Mouse (Mus musculus) hindbrain, embryonic 13.5 days (tissue): ENCODE measurements around the gene Nap1l5. TPM values are rescaled to one million over a fixed set of nuclear protein-coding genes. Genes with fewer than 3 reads are reported as not detected.

ENCODE experiments used
- ATAC-seq: fragments of 200-750 bp; cut with Nextera tagmentation; 2 replicates; pipeline ENCODE4 v1.8.0; 2017; ENCODE audit warnings: moderate TSS enrichment; ENCODE audit not compliant: low FRiP score
- H3K27ac ChIP-seq: fragments of 300-500 bp; sonication (generic); 2 replicates; pipeline ENCODE4 v1.5.1; 2015; ENCODE audit warnings: inconsistent platforms, mild to moderate bottlenecking, moderate library complexity
- H3K27me3 ChIP-seq: fragments of 300-500 bp; sonication (generic); 2 replicates; pipeline ENCODE4 v1.6.1; 2015; ENCODE audit warnings: mild to moderate bottlenecking, inconsistent platforms
- H3K36me3 ChIP-seq: fragments of 300-500 bp; sonication (generic); 2 replicates; pipeline ENCODE4 v1.6.1; 2015; ENCODE audit warnings: mild to moderate bottlenecking, inconsistent platforms
- H3K4me1 ChIP-seq: fragments of 300-500 bp; sonication (generic); replicated peaks from 2 replicates; pipeline ENCODE4 v1.6.1; 2015; ENCODE audit warnings: inconsistent platforms
- H3K4me2 ChIP-seq: fragments of 300-500 bp; sonication (generic); 2 replicates; pipeline ENCODE4 v1.6.1; 2015; ENCODE audit warnings: inconsistent platforms, mild to moderate bottlenecking, moderate library complexity
- H3K4me3 ChIP-seq: fragments of 300-500 bp; sonication (generic); 2 replicates; pipeline ENCODE4 v1.5.1; 2015; ENCODE audit warnings: mild to moderate bottlenecking, inconsistent platforms
- H3K9ac ChIP-seq: fragments of 300-500 bp; sonication (generic); 2 replicates; pipeline ENCODE4 v1.6.1; 2015; ENCODE audit warnings: mild to moderate bottlenecking, inconsistent platforms
- H3K9me3 ChIP-seq: fragments of 300-500 bp; sonication (generic); 2 replicates; pipeline ENCODE4 v1.6.1; 2016; ENCODE audit warnings: inconsistent platforms
- WGBS: fragments of 180-500 bp; shearing (Covaris S2); methylation state at CpG from one replicate; pipeline ENCODE4 v1.1.7; 2015; 5-methylcytosine and 5-hydroxymethylcytosine counted together
- polyA plus RNA-seq: library from polyadenylated mRNA; unstranded; fragments of >200 nt; fragmentation: Nextera tagmentation; extraction: Ambion mirVana; gene quantifications from 2 replicates; pipeline ENCODE4 v1.2.1, GENCODE M21; 2015

The Nap1l5 gene
- polyA plus RNA-seq, 1 experiment from 2014 or later = 163 TPM

- Histone ChIP-seq H3K27me3 (no peaks in the 10 kb centered on the region), H3K36me3 (peaks cover 16% of the 10 kb centered on the region), H3K27ac (no peak overlapping the region), H3K4me1 (no peaks in the 10 kb centered on the region), H3K9ac (no peak overlapping the region), H3K9me3 (no peaks in the 10 kb centered on the region), H3K4me3 (no peak overlapping the region), H3K4me2 (no peak overlapping the region)
- no peak for ATAC-seq
- WGBS = 82% methylated on average over 9 of the region's 9 CpGs
These were observed 44.4 kb downstream of the Nap1l5 start for GRCm38 (mm10) chr6:58862446-58862993.

GRCm38 (mm10) chr6:58859517-58859916 lies 47.4 kb downstream of the Nap1l5 start:
- no peak overlapping the region for H3K4me3 ChIP-seq
- H3K4me2 ChIP-seq = no peak overlapping the region
- WGBS = 84% methylated on average over 4 of the region's 4 CpGs
- H3K36me3 ChIP-seq = peaks cover 16% of the 10 kb centered on the region
- no peaks in the 10 kb centered on the region for H3K9me3 ChIP-seq
- 0 out of 2 replicates have a peak, but pooled peaks cover 7% of the 10 kb centered on the region for H3K4me1 ChIP-seq
- H3K27me3 ChIP-seq = no peaks in the 10 kb centered on the region
- no peak for ATAC-seq
- no peak overlapping the region for H3K27ac ChIP-seq
- no peak overlapping the region for H3K9ac ChIP-seq

GRCm38 (mm10) chr6:58856494-58856893 lies 50.4 kb downstream of the Nap1l5 start:
- Histone ChIP-seq H3K27ac (no peak overlapping the region), H3K9me3 (no peaks in the 10 kb centered on the region), H3K9ac (no peak overlapping the region), H3K27me3 (no peaks in the 10 kb centered on the region), H3K36me3 (peaks cover 19% of the 10 kb centered on the region), H3K4me1 (0 out of 2 replicates have a peak, but pooled peaks cover 7% of the 10 kb centered on the region), H3K4me2 (no peak overlapping the region), H3K4me3 (no peak overlapping the region)
- 68% methylated on average over 2 of the region's 2 CpGs for WGBS
- ATAC-seq = 0 out of 2 replicates have a peak, but pooled peaks have one; percentile 53

- H3K9ac ChIP-seq = no peak overlapping the region
- peak; percentile 49; the same call in 1 of the 2 replicates for ATAC-seq
- H3K4me1 ChIP-seq = 0 out of 2 replicates have a peak, but pooled peaks cover 7% of the 10 kb centered on the region
- H3K27ac ChIP-seq = peak overlapping the region; percentile 23; the same call in 1 of the 2 replicates
- H3K36me3 ChIP-seq = peaks cover 22% of the 10 kb centered on the region
- no peaks in the 10 kb centered on the region for H3K9me3 ChIP-seq
- H3K4me3 ChIP-seq = no peak overlapping the region
- H3K27me3 ChIP-seq = no peaks in the 10 kb centered on the region
- WGBS = 80% methylated on average over 10 of the region's 10 CpGs
- H3K4me2 ChIP-seq = no peak overlapping the region
These were observed 51.1 kb downstream of the Nap1l5 start for GRCm38 (mm10) chr6:58855676-58856367.

Other genes starting within 250 kb of the Nap1l5 start
- 21.7 and 22.0 TPM in 2 replicates for gene Herc3, start 75.6 kb downstream of the Nap1l5 start, polyA plus RNA-seq
- gene Fam13a, start 117.5 kb upstream of the Nap1l5 start, polyA plus RNA-seq = 8.2 and 9.5 TPM in 2 replicates